Mouse (Mus musculus): ENCODE data around the gene Pde4c.

GRCm38 (mm10) chr8:70701982-70702841, 21.3 kb upstream of the Pde4c start:
- TF ChIP-seq POLR2A (IDR thresholded peaks at IDR 0.05; ENCODE audit: low read depth, low read length), result no peak
- no peak for TF ChIP-seq CTCF (IDR thresholded peaks at IDR 0.05; ENCODE audit: extremely low read depth, insufficient read length, insufficient replicate concordance, low read depth, low read length)
